Mouse (Mus musculus): ENCODE results near the gene Tcp11l1.

DNA sequence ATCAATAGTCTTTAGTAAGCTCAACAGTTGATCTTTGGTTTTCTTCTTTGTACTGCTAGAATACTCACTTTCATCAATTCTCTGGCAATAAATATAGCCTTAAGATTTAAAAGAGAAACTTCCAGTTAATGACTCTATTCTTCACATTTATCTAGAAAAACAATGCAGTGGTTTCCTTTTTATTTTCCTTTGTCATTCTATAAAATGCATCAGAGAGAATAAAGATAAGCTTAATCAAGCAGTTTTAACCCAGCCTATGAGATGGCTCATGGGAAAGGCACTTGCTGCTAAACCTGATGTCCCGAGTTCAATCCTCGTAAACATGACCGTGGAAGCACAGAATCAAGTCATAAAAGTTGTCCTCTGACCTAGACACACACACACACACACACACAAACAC is 10.1 kb upstream of the Tcp11l1 start:
- TF ChIP-seq CTCF (IDR thresholded peaks at IDR 0.05; ENCODE audit: borderline replicate concordance, extremely low read depth, insufficient read depth, insufficient read length): no peak
- TF ChIP-seq POLR2A (IDR thresholded peaks at IDR 0.05; ENCODE audit: borderline replicate concordance, extremely low read depth, insufficient read depth, insufficient read length, poor library complexity, severe bottlenecking): no peak
